Mouse (Mus musculus) stomach, embryonic 16.5 days (tissue): ENCODE data around the gene Krt5. TPM values are rescaled to one million over a fixed set of nuclear protein-coding genes. Genes with fewer than 3 reads are reported as not detected.

ENCODE experiments used
- ATAC-seq: fragments of 200-750 bp; cut with Nextera tagmentation; 2 replicates; pipeline ENCODE4 v1.8.0; 2017; ENCODE audit warnings: moderate number of reproducible peaks, moderate TSS enrichment; ENCODE audit not compliant: insufficient read depth, low FRiP score
- H3K27ac ChIP-seq: fragments of 300-500 bp; sonication (generic); 2 replicates; pipeline ENCODE4 v1.5.1; 2014; ENCODE audit warnings: low read length
- H3K27me3 ChIP-seq: fragments of 300-500 bp; sonication (generic); 2 replicates; pipeline ENCODE4 v1.6.1; 2014; ENCODE audit warnings: low read length, control low read depth, mixed read lengths; ENCODE audit not compliant: control insufficient read depth, insufficient read depth
- H3K36me3 ChIP-seq: fragments of 300-500 bp; sonication (generic); 2 replicates; pipeline ENCODE4 v1.6.1; 2014; ENCODE audit warnings: low read length; ENCODE audit not compliant: control insufficient read depth, insufficient read depth
- H3K4me1 ChIP-seq: fragments of 300-500 bp; sonication (generic); 2 replicates; pipeline ENCODE4 v1.6.1; 2014; ENCODE audit warnings: low read length, control low read depth, mixed read lengths; ENCODE audit not compliant: control insufficient read depth, insufficient read depth
- H3K4me2 ChIP-seq: fragments of 300-500 bp; sonication (generic); 2 replicates; pipeline ENCODE4 v1.6.1; 2014; ENCODE audit warnings: low read depth, low read length, mixed read lengths
- H3K4me3 ChIP-seq: fragments of 300-500 bp; sonication (generic); replicated peaks from 2 replicates; pipeline ENCODE4 v1.5.1; 2014; ENCODE audit warnings: mild to moderate bottlenecking, low read length
- H3K9ac ChIP-seq: fragments of 300-500 bp; sonication (generic); 2 replicates; pipeline ENCODE4 v1.6.1; 2014; ENCODE audit warnings: low read length
- H3K9me3 ChIP-seq: fragments of 300-500 bp; sonication (generic); replicated peaks from 2 replicates; pipeline ENCODE4 v1.6.1; 2016; ENCODE audit warnings: low read length, control low read depth; ENCODE audit not compliant: control insufficient read depth
- WGBS: fragments of 180-500 bp; shearing (Covaris S2); extraction: QIAGEN DNeasy Blood & Tissue Kit; methylation state at CpG from one replicate; pipeline ENCODE4 v1.1.7; 2014; 5-methylcytosine and 5-hydroxymethylcytosine counted together
- microRNA-seq: library from miRNA; unstranded; fragments of <30 nt; microRNA quantifications from one replicate; pipeline ENCODE4, GENCODE M21; 2016
- polyA plus RNA-seq: library from polyadenylated mRNA; unstranded; fragments of >200 nt; fragmentation: Nextera tagmentation; extraction: Ambion mirVana; gene quantifications from 2 replicates; pipeline ENCODE4 v1.2.1, GENCODE M21; 2015

The Krt5 gene
- polyA plus RNA-seq, 1 experiment from 2014 or later, result 464 TPM

- Histone ChIP-seq H3K27me3 (no peaks in the 10 kb centered on the region), H3K36me3 (no peaks in the 10 kb centered on the region), H3K27ac (no peak overlapping the region), H3K9me3 (no peaks in the 10 kb centered on the region), H3K4me2 (no peak overlapping the region), H3K4me1 (no peaks in the 10 kb centered on the region), H3K4me3 (no peak overlapping the region), H3K9ac (no peak overlapping the region)
- no peak for ATAC-seq
- 88% methylated on average over 1 of the region's 1 CpGs for WGBS
Measured at GRCm38 (mm10) chr15:101675978-101676377, 36.7 kb downstream of the Krt5 start.

Small RNA genes lying within 50 kb of the gene (microRNA-seq; reads per million reads assigned to microRNA genes)
- gene Gm44323 (not detected), gene Gm44342 (not detected), gene Gm44383 (not detected)

Other genes with a start within 250 kb of the Krt5 start
- not detected in 2 replicates for gene Krt81, start 249.1 kb downstream of the Krt5 start, polyA plus RNA-seq
- gene Krt86, start 239.4 kb downstream of the Krt5 start, polyA plus RNA-seq, result not detected in 2 replicates
- not detected in 2 replicates for gene Krt83, start 221.4 kb downstream of the Krt5 start, polyA plus RNA-seq
- gene Gm49425, start 195.6 kb downstream of the Krt5 start, polyA plus RNA-seq, result not detected in 2 replicates
- 0.09 TPM in 1 of 2 replicates, not detected in the other for gene Krt84, start 180.1 kb downstream of the Krt5 start, polyA plus RNA-seq
- gene Krt82, start 162.2 kb downstream of the Krt5 start, polyA plus RNA-seq, result not detected in 2 replicates
- gene Krt90, start 149.9 kb downstream of the Krt5 start, polyA plus RNA-seq, result 0.13 and 0.17 TPM in 2 replicates
- gene Krt75, start 139.0 kb downstream of the Krt5 start, polyA plus RNA-seq, result 0.26 and 0.40 TPM in 2 replicates
- not detected in 2 replicates for gene Gm5414, start 84.7 kb downstream of the Krt5 start, polyA plus RNA-seq
- 0.14 TPM in 1 of 2 replicates, not detected in the other for gene Gm5478, start 65.5 kb downstream of the Krt5 start, polyA plus RNA-seq
- gene Krt6b, start 32.6 kb downstream of the Krt5 start, polyA plus RNA-seq, result 14.7 and 18.5 TPM in 2 replicates
- 458 and 584 TPM in 2 replicates for gene Krt6a, start 18.6 kb downstream of the Krt5 start, polyA plus RNA-seq
- not detected in 2 replicates for gene Krt71, start 30.2 kb upstream of the Krt5 start, polyA plus RNA-seq
- gene Krt72, start 73.6 kb upstream of the Krt5 start, polyA plus RNA-seq, result not detected in 2 replicates
- gene Krt73, start 89.4 kb upstream of the Krt5 start, polyA plus RNA-seq, result not detected in 2 replicates
- 0.05 TPM in 1 of 2 replicates, not detected in the other for gene Krt2, start 105.3 kb upstream of the Krt5 start, polyA plus RNA-seq
- 3.2 and 4.0 TPM in 2 replicates for gene Krt1, start 137.9 kb upstream of the Krt5 start, polyA plus RNA-seq
- 0.32 and 0.43 TPM in 2 replicates for gene Krt77, start 156.8 kb upstream of the Krt5 start, polyA plus RNA-seq
- not detected in 2 replicates for gene Krt76, start 180.0 kb upstream of the Krt5 start, polyA plus RNA-seq
- gene Krt4, start 211.8 kb upstream of the Krt5 start, polyA plus RNA-seq, result 2,205 and 3,875 TPM in 2 replicates
- gene Krt79, start 227.4 kb upstream of the Krt5 start, polyA plus RNA-seq, result 1.9 and 2.0 TPM in 2 replicates
- 23.6 and 43.1 TPM in 2 replicates for gene Krt78, start 241.4 kb upstream of the Krt5 start, polyA plus RNA-seq